ENCODE assay signal across 8 mouse cellular contexts in the genomic region with DNA sequence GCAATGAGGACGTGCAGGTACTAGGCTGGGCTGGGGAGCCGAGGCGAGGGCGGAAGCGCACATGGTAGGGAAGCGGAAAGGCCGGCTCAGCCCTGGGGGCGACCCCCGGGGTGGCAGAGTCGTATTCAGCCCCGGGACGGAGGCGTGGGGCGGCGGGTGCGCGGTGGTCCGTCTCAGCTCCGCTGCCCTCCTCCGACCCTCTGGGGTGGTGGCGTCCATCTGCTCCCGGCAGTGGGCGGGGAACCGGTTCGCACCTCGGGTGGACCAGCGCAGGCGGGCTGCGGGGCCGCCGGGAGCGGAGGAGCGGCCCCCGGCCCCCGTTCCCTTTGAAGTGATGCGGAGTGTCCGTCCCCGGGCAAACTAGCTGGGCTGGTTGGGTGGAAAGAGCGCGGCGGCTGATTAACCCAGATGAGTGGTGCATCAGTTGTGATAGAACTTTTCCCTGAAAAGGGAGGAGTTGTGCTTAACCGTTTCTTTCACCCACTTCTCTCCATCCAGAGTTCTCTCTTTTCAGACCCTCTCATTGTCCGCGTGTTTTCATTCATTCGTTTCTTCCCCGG. TPM values are rescaled to one million over a fixed set of nuclear protein-coding genes. Genes with fewer than 3 reads are reported as not detected.
DNase-seq lines count a peak whose midpoint lies in the region; ATAC-seq and TF ChIP-seq lines count a peak whose summit lies in the region.

No protein-coding gene starts in this region.

- no peak for TF ChIP-seq CTCF in cerebellum, adult 2 months (IDR thresholded peaks at IDR 0.05; ENCODE audit: borderline replicate concordance, insufficient read depth, low read depth, low read length)

- H3K4me2 ChIP-seq in neural tube, embryonic 11.5 days (ENCODE audit: low read depth), result peak overlapping the region; percentile 60

- no peaks in the 10 kb centered on the region for H3K27me3 ChIP-seq in cerebellum, adult 2 months (ENCODE audit: control insufficient read depth, insufficient read depth, low read length)
- no peaks in the 10 kb centered on the region for H3K27me3 ChIP-seq in neural tube, embryonic 11.5 days (ENCODE audit: control insufficient read depth, insufficient read depth, low read length)
- H3K27me3 ChIP-seq in hindbrain, embryonic 10.5 days (ENCODE audit: insufficient read depth, poor library complexity, severe bottlenecking), result no peaks in the 10 kb centered on the region

- TF ChIP-seq POLR2A in cerebellum, adult 2 months (IDR thresholded peaks at IDR 0.05; ENCODE audit: borderline replicate concordance, insufficient read depth, low read length), result no peak

- no peaks in the 10 kb centered on the region for H3K9me3 ChIP-seq in neural tube, embryonic 11.5 days (ENCODE audit: control insufficient read depth, low read length)
- no peaks in the 10 kb centered on the region for H3K9me3 ChIP-seq in hindbrain, embryonic 10.5 days

- peaks cover 22% of the 10 kb centered on the region for H3K4me1 ChIP-seq in cerebellum, adult 2 months (ENCODE audit: control insufficient read depth, insufficient read depth, low read length)
- H3K4me1 ChIP-seq in neural tube, embryonic 11.5 days (ENCODE audit: control insufficient read depth, insufficient read depth, low read length), result peaks cover 10% of the 10 kb centered on the region
- H3K4me1 ChIP-seq in hindbrain, embryonic 10.5 days (replicated peaks), result peaks cover 39% of the 10 kb centered on the region

- ATAC-seq in neural tube, embryonic 11.5 days (ENCODE audit: insufficient read depth, low FRiP score, low TSS enrichment), result peak; percentile 80

- H3K9ac ChIP-seq in neural tube, embryonic 11.5 days (ENCODE audit: low read length), result peak overlapping the region; percentile 85

- peak overlapping the region; percentile 60 for H3K27ac ChIP-seq in cerebellum, adult 2 months (ENCODE audit: insufficient read depth, low read length)
- no peak overlapping the region for H3K27ac ChIP-seq in neural tube, embryonic 11.5 days (ENCODE audit: low read depth, low read length)
- H3K27ac ChIP-seq in hindbrain, embryonic 10.5 days, result peak overlapping the region; percentile 98
- no peak overlapping the region for H3K27ac ChIP-seq in macrophage

- H3K79me2 ChIP-seq in macrophage (ENCODE audit: inconsistent target), result peaks cover 5% of the 10 kb centered on the region; the same call in 1 of the 2 replicates

- no peak for DNase-seq in cerebellum, adult 2 months
- DNase-seq in cerebellum, adult 11 months, result no peak
- DNase-seq in neural tube, embryonic 11.5 days (ENCODE audit: low spot score), result no peak
- DNase-seq in neural tube, embryonic 10.5 days (ENCODE audit: extremely low spot score, low spot score), result no peak
- no peak for DNase-seq in hindbrain, embryonic 10.5 days (ENCODE audit: low spot score)
- DNase-seq in adipocyte (ENCODE audit: low spot score), result no peak
- no peak for DNase-seq in natural killer cell, adult 2 months (ENCODE audit: low spot score in 2 of 2)

- peaks cover 9% of the 10 kb centered on the region; the same call in 1 of the 2 replicates for H3K36me3 ChIP-seq in neural tube, embryonic 11.5 days (ENCODE audit: control insufficient read depth, insufficient read depth, low read length)
- H3K36me3 ChIP-seq in hindbrain, embryonic 10.5 days, result peaks cover 37% of the 10 kb centered on the region
- peaks cover 10% of the 10 kb centered on the region for H3K36me3 ChIP-seq in macrophage (ENCODE audit: inconsistent target)

- 1% methylated on average over 44 of the region's 46 CpGs for WGBS in cerebellum, adult 2 months
- under 1% methylated on average over 46 of the region's 46 CpGs for WGBS in neural tube, embryonic 11.5 days
- under 1% methylated on average over 46 of the region's 46 CpGs for WGBS in hindbrain, embryonic 10.5 days
- WGBS in macrophage (ENCODE audit: missing documents), result under 1% methylated on average over 45 of the region's 46 CpGs

- peak overlapping the region; percentile 97 for H3K4me3 ChIP-seq in cerebellum, adult 2 months (replicated peaks; ENCODE audit: insufficient read depth, low read depth, low read length)
- peak overlapping the region; percentile 96 for H3K4me3 ChIP-seq in neural tube, embryonic 11.5 days (ENCODE audit: low read depth, low read length)
- H3K4me3 ChIP-seq in hindbrain, embryonic 10.5 days, result peak overlapping the region; percentile 98
- peak overlapping the region; percentile 39 for H3K4me3 ChIP-seq in macrophage (ENCODE audit: inconsistent target)

RNA-seq across cellular contexts. Expression of a gene that starts 12.1 kb away (rescaled TPM):
- 30.2 and 34.7 TPM in 2 replicates for polyA plus RNA-seq in cerebellum, adult 2 months (2012; rRNA removed)
- polyA plus RNA-seq in neural tube, embryonic 11.5 days (2014; fragmentation: Nextera tagmentation; extraction: Ambion mirVana), result 121 and 122 TPM in 2 replicates
- polyA plus RNA-seq in hindbrain, embryonic 10.5 days (2016; fragmentation: Nextera tagmentation; extraction: Ambion mirVana), result 120 and 147 TPM in 2 replicates
- 10 to 100 TPM in 25 of 26 experiments, 1 to 10 TPM in 1; 8.0 to 82.0 (median 25.5) TPM for total RNA-seq in macrophage (2018; cell fraction: chromatin; rRNA removed)
- total RNA-seq in macrophage (2018; cell fraction: cytosol; rRNA removed), result 10 to 100 TPM; 13.8 to 29.4 (median 18.7) TPM
- total RNA-seq in macrophage (2018; cell fraction: nucleus; rRNA removed), result 10 to 100 TPM; 11.2 to 76.5 (median 18.1) TPM
- polyA plus RNA-seq in macrophage (2018), result 14.4 to 23.7 TPM (median 14.9 TPM) in 3 replicates

Comparison
In these comparisons a context has a peak if more than half of its experiments do, and no peak if none do; other contexts are left out.
1. H3K27ac ChIP-seq: peak in cerebellum, adult 2 months (single experiment) and hindbrain, embryonic 10.5 days (single experiment); none in neural tube, embryonic 11.5 days (single experiment) and macrophage (single experiment).
2. H3K4me3 ChIP-seq: peak in every context shown above with its lines; median percentile 98 in hindbrain, embryonic 10.5 days; 97 in cerebellum, adult 2 months; 96 in neural tube, embryonic 11.5 days; 39 in macrophage.